Mouse (Mus musculus) neural tube, embryonic 11.5 days (tissue): ENCODE results near the gene Mrpl28. TPM values are rescaled to one million over a fixed set of nuclear protein-coding genes. Genes with fewer than 3 reads are reported as not detected.

Experiments used
- ATAC-seq: fragments of 200-750 bp; cut with Nextera tagmentation; 2 replicates; pipeline ENCODE4 v1.8.0; 2017; ENCODE audit warnings: moderate number of reproducible peaks, mild to moderate bottlenecking, moderate TSS enrichment, moderate library complexity; ENCODE audit not compliant: insufficient read depth, low FRiP score, low TSS enrichment
- DNase-seq: peaks from one replicate; pipeline ENCODE4 v3.0.0-alpha.2; 2015; ENCODE audit warnings: low spot score
- H3K27ac ChIP-seq: fragments of 300-500 bp; sonication (generic); 2 replicates; pipeline ENCODE4 v1.5.1; 2014; ENCODE audit warnings: low read depth, mild to moderate bottlenecking, low read length
- H3K27me3 ChIP-seq: fragments of 300-500 bp; sonication (generic); 2 replicates; pipeline ENCODE4 v1.6.1; 2014; ENCODE audit warnings: mild to moderate bottlenecking, low read length, mixed read lengths; ENCODE audit not compliant: control insufficient read depth, insufficient read depth
- H3K36me3 ChIP-seq: fragments of 300-500 bp; sonication (generic); 2 replicates; pipeline ENCODE4 v1.6.1; 2014; ENCODE audit warnings: mild to moderate bottlenecking, low read length, moderate library complexity, mixed read lengths; ENCODE audit not compliant: control insufficient read depth, insufficient read depth
- H3K4me1 ChIP-seq: fragments of 300-500 bp; sonication (generic); 2 replicates; pipeline ENCODE4 v1.6.1; 2014; ENCODE audit warnings: low read length, mixed read lengths; ENCODE audit not compliant: control insufficient read depth, insufficient read depth
- H3K4me2 ChIP-seq: fragments of 300-500 bp; sonication (generic); 2 replicates; pipeline ENCODE4 v1.6.1; 2014; ENCODE audit warnings: low read depth, mild to moderate bottlenecking, moderate library complexity
- H3K4me3 ChIP-seq: fragments of 300-500 bp; sonication (generic); 2 replicates; pipeline ENCODE4 v1.5.1; 2014; ENCODE audit warnings: low read depth, low read length
- H3K9ac ChIP-seq: fragments of 300-500 bp; sonication (generic); 2 replicates; pipeline ENCODE4 v1.6.1; 2014; ENCODE audit warnings: mild to moderate bottlenecking, low read length
- H3K9me3 ChIP-seq: fragments of 300-500 bp; sonication (generic); 2 replicates; pipeline ENCODE4 v1.6.1; 2016; ENCODE audit warnings: low read length; ENCODE audit not compliant: control insufficient read depth
- WGBS: fragments of 180-500 bp; shearing (Covaris S2); extraction: QIAGEN DNeasy Blood & Tissue Kit; methylation state at CpG from one replicate; pipeline ENCODE4 v1.1.7; 2014; 5-methylcytosine and 5-hydroxymethylcytosine counted together
- polyA plus RNA-seq: library from polyadenylated mRNA; unstranded; fragments of >200 nt; fragmentation: Nextera tagmentation; extraction: Ambion mirVana; gene quantifications from 2 replicates; pipeline ENCODE4 v1.2.1, GENCODE M21; 2014

Mrpl28 gene
- polyA plus RNA-seq, 1 experiment from 2014 or later = 240 TPM

DNA sequence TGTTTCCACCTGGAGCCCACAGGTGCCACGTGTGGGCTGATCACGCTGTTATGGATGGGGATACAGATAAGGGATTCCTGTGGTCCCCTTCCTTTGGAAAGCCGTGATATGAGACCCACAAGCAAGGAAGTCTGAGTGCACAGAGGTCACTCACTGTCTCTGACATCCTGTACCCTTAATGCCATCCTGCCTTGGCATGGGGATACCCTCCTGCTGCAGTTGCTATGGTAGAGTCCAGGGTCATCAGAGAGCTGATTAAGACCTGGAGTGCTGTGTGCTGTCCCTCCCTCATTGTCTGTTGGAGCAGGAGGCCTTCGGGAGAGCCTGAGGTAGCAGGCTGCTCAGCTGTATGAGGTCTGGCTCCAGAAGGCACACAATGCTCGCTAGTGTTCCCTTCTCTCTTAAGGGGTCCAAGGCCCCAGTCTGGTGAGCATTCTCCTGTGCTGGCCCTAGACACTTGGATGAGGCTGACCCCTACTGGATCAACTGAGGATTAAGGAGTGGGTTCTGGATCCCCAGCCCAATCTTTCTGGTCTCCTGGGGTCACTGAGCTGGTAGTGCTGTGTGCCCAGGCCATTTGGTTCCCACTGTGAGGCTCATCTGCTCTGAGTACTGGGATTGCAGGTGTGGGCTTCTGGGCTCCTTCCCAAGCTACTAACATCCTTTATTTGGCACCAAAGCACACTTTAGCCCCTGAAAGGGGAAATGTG, 714 bp upstream of the Mrpl28 start:
- DNase-seq (peak; percentile 26), ATAC-seq (peak; percentile 18; the same call in 1 of the 2 replicates)
- Histone ChIP-seq H3K4me2 (no peak overlapping the region), H3K9me3 (no peaks in the 10 kb centered on the region), H3K27me3 (no peaks in the 10 kb centered on the region), H3K9ac (no peak overlapping the region), H3K27ac (no peak overlapping the region), H3K36me3 (peaks cover 6% of the 10 kb centered on the region), H3K4me3 (no peak overlapping the region; the same call in 1 of the 2 replicates), H3K4me1 (peaks cover 8% of the 10 kb centered on the region)
- WGBS = 62% methylated on average over 5 of the region's 5 CpGs

DNA sequence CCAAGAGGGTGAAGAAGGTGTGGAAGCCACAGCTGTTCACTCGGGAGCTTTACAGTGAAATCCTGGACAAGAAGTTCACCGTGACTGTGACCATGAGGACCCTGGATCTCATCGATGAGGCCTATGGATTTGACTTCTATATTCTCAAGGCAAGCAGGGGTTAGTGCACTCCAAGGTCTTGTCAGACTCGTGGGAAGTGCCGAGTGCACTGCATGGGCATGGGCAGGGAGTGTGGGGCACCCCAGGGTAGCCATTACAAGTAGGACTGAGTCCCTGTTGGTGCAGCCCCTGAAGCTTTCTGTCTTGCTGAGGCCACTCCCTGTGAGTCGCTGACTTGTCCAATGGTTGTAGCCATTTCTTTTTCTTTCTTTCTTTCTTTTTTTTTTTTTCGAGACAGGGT, 1.3 kb downstream of the Mrpl28 start:
- H3K9ac ChIP-seq = peak overlapping the region; percentile 72
- H3K4me2 ChIP-seq = peak overlapping the region; percentile 80
- no peaks in the 10 kb centered on the region for H3K27me3 ChIP-seq
- H3K4me1 ChIP-seq = peaks cover 8% of the 10 kb centered on the region
- peak overlapping the region; percentile 99 for H3K4me3 ChIP-seq
- H3K9me3 ChIP-seq = no peaks in the 10 kb centered on the region
- no peak overlapping the region for H3K27ac ChIP-seq
- WGBS = 87% methylated on average over 7 of the region's 7 CpGs
- no peak for ATAC-seq
- DNase-seq = no peak
- H3K36me3 ChIP-seq = peaks cover 10% of the 10 kb centered on the region

DNA sequence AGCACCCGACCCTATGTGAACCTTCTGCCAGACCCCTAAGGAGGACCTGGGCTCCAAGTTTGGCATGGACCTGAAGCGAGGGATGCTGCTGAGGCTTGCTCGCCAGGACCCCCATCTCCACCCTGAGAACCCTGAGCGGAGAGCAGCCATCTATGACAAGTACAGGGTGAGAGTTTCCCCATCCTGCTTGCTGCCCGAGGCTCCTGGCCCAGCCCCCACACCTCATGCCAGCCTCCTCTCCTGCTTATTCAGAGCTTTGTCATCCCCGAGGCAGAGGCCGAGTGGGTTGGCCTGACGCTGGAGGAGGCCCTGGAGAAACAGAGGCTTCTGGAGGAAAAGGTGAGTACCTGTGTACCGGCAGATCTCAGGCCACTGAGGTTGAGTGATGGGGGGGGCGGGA, 1.9 kb downstream of the Mrpl28 start:
- Histone ChIP-seq H3K27me3 (no peaks in the 10 kb centered on the region), H3K9me3 (no peaks in the 10 kb centered on the region), H3K36me3 (peaks cover 10% of the 10 kb centered on the region), H3K27ac (no peak overlapping the region), H3K4me2 (no peak overlapping the region), H3K9ac (no peak overlapping the region), H3K4me1 (peaks cover 8% of the 10 kb centered on the region), H3K4me3 (no peak overlapping the region)
- no peak for DNase-seq
- 94% methylated on average over 10 of the region's 10 CpGs for WGBS
- ATAC-seq = no peak

DNA sequence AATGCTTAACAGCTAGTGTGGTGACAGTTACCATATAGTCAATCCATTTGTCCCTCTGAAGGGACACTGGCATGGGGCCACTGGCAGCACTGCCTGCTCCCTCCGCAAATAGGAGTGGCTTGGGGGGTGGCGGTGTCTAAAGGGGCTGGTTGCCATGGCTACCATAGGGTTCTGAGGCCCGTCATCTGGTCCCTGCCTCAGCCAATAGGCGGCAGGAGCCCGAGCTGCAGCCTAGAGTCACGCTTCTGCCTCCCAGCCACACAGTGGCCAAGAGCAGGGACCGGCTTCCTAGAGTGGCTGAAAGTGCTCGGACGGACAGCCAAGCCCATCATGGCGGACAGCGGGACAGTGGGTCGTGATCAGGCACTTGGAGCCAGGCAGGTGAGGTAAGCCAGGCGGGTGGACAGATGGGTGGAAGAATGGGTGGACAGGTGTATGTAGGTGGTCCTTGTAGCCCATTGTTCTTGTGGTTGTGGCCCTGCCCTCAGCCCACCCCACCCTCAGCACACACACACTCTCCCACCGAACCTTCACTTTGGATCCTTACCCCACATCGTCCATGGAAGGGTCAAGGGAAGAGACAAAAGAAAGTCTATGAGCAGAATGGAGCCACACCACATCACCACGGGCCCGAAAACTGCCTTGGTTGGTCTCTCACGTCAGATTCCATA, 7.9 kb downstream of the Mrpl28 start:
- no peak overlapping the region for H3K9ac ChIP-seq
- H3K4me3 ChIP-seq = no peak overlapping the region
- H3K36me3 ChIP-seq = peaks cover 10% of the 10 kb centered on the region
- DNase-seq (no peak), ATAC-seq (no peak)
- H3K27ac ChIP-seq = no peak overlapping the region
- H3K4me1 ChIP-seq = no peaks in the 10 kb centered on the region
- H3K27me3 ChIP-seq = no peaks in the 10 kb centered on the region
- H3K4me2 ChIP-seq = no peak overlapping the region
- H3K9me3 ChIP-seq = no peaks in the 10 kb centered on the region
- WGBS = 82% methylated on average over 18 of the region's 18 CpGs

GRCm38 (mm10) chr17:26131856-26132853, 8.9 kb downstream of the Mrpl28 start:
- no peaks in the 10 kb centered on the region for H3K4me1 ChIP-seq
- no peak for ATAC-seq
- no peak overlapping the region for H3K4me2 ChIP-seq
- no peak for DNase-seq
- no peak overlapping the region for H3K9ac ChIP-seq
- H3K27me3 ChIP-seq = no peaks in the 10 kb centered on the region
- no peak overlapping the region for H3K27ac ChIP-seq
- WGBS = 91% methylated on average over 18 of the region's 18 CpGs
- peaks cover 7% of the 10 kb centered on the region; the same call in 1 of the 2 replicates for H3K36me3 ChIP-seq
- no peaks in the 10 kb centered on the region for H3K9me3 ChIP-seq
- H3K4me3 ChIP-seq = no peak overlapping the region

DNA sequence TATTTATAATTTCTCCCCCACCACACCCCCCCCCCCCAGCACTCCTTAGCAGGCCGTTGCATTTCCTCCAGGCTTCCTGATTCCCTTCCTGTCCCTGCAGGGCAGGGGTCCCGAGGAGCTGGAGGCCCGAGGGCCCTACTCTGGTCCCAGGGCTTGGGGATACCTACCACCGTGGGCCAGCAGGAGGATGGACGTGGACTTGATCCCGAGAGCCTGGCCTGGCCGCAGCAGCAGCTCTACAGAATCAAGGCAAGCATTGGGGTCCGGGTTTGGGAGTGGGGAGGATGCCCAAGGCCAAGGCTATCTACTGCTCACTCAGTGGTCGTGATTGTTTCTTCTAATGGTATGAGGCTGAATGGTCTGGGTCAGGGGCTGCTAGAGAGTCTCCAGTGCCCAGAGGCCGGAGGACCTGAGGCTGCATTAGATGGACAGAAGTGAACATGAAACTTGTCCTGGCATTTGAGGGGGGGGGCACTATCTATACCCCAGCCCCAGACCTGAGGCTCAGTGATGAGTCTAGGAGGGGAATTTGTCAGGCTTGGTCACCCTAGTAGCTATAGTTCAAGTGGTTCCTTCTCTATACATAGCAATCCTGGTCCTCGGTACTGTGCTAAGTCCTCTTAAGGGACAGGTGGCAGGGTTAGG, 13.9 kb downstream of the Mrpl28 start:
- Histone ChIP-seq H3K4me1 (peaks cover 10% of the 10 kb centered on the region), H3K9me3 (no peaks in the 10 kb centered on the region), H3K27ac (no peak overlapping the region), H3K4me3 (no peak overlapping the region), H3K27me3 (no peaks in the 10 kb centered on the region), H3K36me3 (no peaks in the 10 kb centered on the region), H3K9ac (no peak overlapping the region), H3K4me2 (no peak overlapping the region; the same call in 1 of the 2 replicates)
- ATAC-seq = no peak
- no peak for DNase-seq
- WGBS = 91% methylated on average over 11 of the region's 11 CpGs

GRCm38 (mm10) chr17:26137751-26138130, 14.4 kb downstream of the Mrpl28 start:
- Histone ChIP-seq H3K36me3 (no peaks in the 10 kb centered on the region; the same call in 1 of the 2 replicates), H3K9ac (peak overlapping the region; percentile 15), H3K9me3 (no peaks in the 10 kb centered on the region), H3K4me1 (peaks cover 10% of the 10 kb centered on the region), H3K4me2 (peak overlapping the region; percentile 73), H3K27ac (0 out of 2 replicates have a peak overlapping the region, but pooled peaks have one; percentile 94), H3K4me3 (peak overlapping the region; percentile 97), H3K27me3 (no peaks in the 10 kb centered on the region)
- 82% methylated on average over 2 of the region's 2 CpGs for WGBS
- DNase-seq (no peak), ATAC-seq (no peak)

DNA sequence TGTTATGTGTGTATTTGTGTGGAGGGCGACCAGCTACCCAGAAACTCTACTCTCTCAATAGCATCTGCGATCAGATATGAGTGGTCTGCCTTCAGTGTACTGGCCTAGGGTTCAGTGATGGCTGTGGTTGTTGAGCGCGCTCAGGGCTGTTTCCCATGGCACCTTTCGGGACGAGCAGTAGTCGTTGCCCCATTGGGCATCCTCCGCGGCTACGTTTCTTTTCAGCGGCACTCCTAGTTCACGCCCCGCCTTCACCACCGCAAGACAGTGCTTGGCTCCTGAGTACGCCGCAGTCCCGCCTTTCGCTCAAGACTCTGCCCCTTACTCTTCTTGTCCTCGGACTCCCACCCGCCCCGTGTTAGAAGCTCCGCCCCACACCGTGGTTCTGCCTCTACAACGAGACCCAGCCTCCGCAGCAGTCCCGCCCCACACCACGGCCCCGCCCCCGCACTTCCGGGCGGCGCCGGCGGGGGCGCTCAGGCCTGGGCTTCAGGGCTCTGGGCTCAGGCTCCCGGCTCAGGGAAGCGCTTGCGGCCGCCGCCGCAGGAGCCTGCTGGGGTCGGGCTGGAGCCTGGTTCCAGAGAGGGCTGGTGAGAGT, 15.0 kb downstream of the Mrpl28 start, which contains the start of gene Axin1:
TSS of gene Axin1 (plus strand) at position 450 of the 598 bp plus-strand sequence.
- Histone ChIP-seq H3K9ac (peak within 1 kb of the TSS; percentile 97), H3K4me1 (peaks cover 10% of the 10 kb centered on the region), H3K9me3 (no peaks in the 10 kb centered on the region), H3K4me2 (peak within 1 kb of the TSS; percentile 73), H3K4me3 (peak within 1 kb of the TSS; percentile 97), H3K27me3 (no peaks in the 10 kb centered on the region), H3K27ac (peak within 1 kb of the TSS; percentile 94), H3K36me3 (no peaks in the 10 kb centered on the region; the same call in 1 of the 2 replicates)
- ATAC-seq (peak; percentile 96), DNase-seq (peak; percentile 100)
- WGBS = under 1% methylated on average over 42 of the region's 42 CpGs
